Mouse (Mus musculus) common myeloid progenitor, adult 5-6 weeks (primary cell): Measurements from ENCODE around the gene Tekt5. TPM values are rescaled to one million over a fixed set of nuclear protein-coding genes. Genes with fewer than 3 reads are reported as not detected.

ENCODE experiments used
- ATAC-seq: replicated peaks from 2 replicates; pipeline ENCODE4 v1.8.0; 2016; ENCODE audit warnings: low read depth, mild to moderate bottlenecking, moderate TSS enrichment, inconsistent platforms; ENCODE audit not compliant: poor library complexity, severe bottlenecking
- total RNA-seq: library from RNA; stranded (forward); fragments of 200-1000, 187-1606 nt; gene quantifications from 2 replicates; pipeline ENCODE4 v1.2.3, GENCODE M21; 2017

The Tekt5 gene
- total RNA-seq, 1 experiment from 2014 or later = not detected

DNA sequence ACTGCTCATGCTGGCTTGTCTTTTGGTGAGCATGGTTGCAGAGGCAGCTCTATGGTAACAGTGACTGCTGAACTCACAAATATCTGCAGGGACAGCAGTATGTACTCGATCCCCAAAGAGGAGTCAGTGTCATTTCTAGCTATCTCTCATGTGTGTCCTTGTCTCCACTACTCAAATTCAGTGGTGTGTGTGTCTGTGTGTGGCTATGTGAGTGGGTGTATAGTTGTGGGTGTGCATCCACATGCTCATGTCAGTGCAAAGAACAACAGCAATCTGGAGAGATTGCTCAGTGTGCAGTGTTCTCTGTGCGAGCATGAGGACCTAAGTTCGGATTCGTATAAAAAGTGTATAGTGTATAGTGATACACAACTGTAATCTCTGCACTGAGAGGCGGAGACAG is 56.7 kb downstream of the Tekt5 start:
- no peak for ATAC-seq

DNA sequence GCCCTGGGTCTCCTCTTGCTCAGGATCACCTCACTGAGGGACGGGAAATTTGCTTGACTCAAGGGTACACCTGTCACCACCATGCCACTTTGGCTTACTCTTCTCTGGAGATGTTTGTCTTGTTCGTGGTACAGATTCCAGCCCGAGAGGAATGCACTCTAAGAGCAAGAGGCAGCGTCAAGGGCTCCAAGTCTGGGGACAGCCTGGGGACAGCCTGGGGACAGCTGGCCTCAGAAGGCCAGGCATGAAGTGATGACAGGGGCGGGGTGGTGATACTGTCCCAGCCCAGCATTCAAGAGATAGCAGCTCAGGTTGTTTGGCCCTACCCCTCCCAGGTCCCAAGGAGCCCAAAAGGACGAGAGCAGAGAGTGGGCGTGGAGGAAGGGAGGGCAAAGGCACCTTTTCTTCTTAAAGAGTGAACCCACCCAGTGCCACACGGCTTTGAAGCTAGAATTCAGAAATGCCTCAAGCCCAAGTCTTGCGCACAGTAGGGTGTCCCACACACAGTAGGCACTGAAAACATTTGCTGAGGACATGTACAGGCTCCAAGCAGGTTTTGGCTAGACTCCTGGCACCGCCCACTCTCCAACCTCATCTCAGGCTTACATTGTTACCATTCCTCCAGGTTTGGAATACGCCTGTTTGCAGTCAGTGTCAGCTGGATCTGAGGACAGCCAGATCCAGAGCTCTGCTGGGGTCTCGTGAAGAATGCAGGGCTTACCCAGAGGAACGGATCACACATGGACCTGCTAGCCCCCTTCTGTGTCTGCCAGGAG is 57.7 kb downstream of the Tekt5 start:
- no peak for ATAC-seq

DNA sequence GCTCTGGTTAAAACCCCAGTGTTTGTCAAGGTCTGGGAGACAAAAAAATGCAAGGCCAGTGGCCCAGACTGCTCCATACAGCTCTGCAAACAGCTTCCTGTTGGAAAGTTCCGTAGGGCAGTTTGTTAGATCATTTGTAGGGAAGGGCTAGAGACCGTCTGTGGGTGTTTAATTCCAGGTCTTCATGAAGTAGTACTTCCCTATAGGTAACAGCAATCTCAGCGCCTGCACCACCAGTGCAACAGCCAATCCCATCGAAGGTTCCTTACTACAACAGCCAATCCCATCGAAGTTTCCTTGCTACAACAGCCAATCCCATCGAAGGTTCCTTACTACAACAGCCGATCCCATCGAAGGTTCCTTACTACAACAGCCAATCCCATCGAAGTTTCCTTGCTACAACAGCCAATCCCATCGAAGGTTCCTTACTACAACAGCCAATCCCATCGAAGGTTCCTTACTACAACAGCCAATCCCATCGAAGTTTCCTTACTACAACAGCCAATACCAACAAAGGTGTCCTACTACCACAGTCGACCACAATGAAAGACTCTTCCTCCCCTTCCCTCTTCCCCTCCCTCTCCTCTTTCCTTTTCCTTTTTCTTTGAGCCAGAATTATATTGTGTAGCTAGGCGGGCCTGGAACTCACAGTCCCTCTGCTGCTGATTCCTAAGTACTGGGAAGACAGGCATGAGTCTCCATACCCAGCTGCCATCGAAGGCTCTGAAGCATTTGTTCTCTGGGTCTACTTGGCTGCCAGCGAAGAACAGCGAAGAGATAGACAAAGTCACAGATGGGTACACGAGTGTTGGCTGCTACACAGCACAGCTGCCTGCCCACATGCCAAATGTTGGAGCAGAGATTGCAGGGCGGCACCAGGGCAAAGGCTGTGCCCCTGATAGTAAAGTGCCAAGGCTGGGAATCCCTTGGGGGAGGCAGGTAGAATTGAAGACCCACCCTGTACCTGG is 58.6 kb downstream of the Tekt5 start:
- ATAC-seq = no peak

DNA sequence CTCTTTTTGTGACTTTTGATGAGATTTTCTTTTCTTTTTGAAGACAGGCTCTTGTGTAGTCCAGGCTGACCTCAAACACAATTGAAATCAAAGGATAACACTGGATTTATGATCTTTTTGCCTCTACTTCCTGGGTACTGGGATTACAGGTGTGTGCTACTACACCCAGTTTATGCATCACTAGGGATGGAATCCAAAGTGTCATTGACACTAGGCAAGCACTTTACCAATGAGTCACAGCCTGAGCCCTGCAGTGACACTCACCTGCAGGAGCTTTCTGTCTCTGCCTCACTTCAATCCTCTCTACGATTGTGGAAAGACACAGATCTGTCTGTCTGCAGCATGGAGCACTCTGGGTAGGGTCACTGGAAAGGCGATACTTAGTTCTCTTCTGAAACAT is 59.3 kb downstream of the Tekt5 start:
- ATAC-seq = no peak

DNA sequence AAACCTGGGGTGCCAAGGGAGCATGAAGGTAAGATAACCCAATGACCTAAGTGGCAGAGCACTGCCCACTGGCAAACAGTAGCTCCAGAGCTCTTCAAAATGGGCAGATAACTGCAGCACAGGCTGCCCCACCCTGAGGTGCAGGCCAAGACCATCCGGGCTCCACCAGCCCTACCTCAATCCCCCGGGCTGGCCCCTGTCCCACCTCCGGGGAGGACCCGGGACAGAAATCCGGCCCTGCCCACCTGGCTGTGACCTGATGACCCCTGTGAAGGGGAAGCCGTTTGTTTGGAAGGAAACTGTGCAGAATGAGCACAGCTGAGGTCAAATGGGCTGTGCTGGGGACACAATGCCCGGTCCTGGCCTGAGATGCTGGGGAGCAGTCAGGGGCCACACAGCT is 62.6 kb downstream of the Tekt5 start:
- no peak for ATAC-seq

DNA sequence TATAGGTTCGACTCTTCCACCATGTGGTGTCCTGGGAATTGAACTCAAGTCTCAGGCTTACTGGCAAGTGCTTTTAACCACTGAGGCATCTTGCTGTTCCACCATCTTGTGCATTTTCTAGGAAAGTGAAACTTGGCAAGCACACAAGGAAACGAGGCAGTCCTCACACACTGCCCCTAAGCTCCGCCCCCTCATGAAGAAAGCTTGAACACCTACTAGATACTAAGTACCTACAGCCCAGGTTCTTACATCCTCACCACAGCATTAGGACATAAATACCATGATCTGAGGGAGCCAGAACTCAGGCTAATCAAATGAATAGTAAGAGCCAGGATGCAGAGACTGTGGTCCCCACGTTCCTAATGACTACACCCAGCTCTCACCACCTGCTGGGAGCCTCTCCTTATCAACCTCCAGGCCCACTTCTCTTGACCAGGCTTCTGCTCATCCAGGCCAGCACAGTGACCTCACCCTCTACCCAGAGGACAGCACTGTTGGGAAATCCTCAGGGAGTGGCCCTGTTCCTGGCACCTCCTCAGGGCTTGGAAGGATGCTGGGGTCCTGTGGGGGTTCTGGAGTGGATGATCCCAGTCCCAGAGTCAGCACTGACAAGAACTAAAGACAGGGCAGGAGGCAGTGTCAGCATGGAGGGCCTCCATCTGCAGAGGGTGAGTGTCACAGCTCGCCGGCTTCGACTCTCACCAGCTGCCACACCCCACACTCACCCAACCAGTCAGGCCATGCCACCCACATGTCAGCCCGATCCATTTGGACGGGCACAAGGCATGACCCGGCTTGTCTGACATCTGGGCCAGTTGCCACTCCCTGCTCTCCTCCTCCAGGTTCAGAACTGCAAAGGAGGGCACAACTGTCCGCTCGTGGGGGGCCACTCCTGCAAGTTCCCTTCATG is 64.4 kb downstream of the Tekt5 start:
- no peak for ATAC-seq

DNA sequence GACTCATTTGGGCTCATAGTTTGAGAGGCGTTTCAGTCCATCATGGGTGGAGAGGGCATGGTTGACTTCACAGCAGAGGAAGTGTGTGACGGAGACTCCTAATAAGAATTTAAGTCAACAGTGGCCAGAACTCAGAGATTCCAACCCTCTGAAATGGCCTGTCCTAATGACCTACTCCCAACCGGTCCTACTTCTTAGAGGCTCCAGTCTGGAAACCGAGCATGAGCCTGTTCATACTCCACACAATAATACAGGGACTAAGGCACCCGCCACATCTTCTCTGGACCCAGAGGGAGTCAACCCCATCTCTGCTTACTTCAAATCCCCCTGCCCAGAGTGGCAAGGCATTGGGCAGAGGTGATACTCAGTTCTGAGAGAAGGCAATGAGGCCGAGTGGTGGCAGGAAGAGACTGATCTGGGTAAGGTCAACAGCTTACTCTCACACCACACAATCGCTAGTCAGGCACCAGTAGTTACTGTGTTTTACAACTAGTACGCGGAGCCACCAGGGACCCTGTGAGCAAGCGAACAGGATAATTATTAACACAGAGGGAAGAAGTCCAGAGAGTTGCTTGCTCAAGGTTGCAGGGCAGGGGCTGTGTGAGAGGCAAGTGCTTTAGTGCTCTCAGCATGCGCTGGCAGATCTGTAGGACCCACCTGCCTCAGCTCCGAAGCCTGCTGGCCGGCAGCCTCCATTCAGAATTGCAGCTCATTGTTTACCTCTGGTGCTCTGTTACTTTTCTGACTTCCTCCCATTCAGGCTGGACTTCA is 67.5 kb downstream of the Tekt5 start:
- no peak for ATAC-seq

DNA sequence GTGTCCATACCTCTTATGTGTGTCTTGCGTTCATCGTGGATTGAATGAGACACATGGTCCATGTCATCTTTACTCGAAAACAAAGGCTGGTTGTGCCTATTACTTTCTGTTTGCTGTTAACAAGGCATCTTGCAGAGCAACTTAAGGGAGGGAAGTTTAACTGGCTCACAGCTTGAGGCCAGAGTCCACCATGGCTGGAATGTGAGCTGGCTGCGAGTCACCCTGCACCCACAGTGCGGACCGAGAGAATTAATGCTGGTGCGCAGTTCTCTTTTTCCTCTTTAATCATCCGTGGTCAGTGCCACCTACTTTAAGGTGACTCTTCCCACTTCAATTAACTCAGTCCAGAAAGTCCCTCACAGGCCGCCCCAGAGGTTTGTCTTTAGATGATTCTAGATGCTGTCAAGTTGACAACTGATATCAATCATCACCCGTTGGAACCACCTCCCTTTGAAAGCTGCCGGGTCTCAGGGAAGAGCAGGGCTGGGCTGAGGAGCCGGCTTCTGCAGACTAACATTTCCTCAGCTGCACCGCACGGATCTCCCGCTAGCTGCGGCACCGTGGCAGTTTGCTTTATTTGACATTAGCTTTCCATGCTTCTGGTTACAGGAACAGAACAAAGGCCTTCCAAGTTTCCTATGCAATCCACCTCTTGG is 75.2 kb downstream of the Tekt5 start:
- no peak for ATAC-seq

DNA sequence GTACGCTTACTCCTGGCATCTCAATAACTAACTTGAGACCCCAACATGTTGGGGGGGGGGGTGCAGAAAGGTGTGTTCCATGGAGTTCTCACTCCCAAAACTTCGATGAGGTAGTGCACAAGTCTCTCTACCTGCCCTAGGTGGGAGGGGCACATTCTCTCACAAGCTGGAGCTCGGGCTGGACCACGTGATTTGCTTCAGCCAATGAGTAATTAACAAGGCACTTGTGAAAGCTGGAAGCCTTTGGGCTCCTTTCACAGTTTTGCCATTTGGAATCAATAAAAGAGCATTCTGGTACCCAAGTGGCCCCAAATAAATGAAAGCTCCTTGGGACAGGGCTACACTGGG is 78.1 kb downstream of the Tekt5 start:
- no peak for ATAC-seq

DNA sequence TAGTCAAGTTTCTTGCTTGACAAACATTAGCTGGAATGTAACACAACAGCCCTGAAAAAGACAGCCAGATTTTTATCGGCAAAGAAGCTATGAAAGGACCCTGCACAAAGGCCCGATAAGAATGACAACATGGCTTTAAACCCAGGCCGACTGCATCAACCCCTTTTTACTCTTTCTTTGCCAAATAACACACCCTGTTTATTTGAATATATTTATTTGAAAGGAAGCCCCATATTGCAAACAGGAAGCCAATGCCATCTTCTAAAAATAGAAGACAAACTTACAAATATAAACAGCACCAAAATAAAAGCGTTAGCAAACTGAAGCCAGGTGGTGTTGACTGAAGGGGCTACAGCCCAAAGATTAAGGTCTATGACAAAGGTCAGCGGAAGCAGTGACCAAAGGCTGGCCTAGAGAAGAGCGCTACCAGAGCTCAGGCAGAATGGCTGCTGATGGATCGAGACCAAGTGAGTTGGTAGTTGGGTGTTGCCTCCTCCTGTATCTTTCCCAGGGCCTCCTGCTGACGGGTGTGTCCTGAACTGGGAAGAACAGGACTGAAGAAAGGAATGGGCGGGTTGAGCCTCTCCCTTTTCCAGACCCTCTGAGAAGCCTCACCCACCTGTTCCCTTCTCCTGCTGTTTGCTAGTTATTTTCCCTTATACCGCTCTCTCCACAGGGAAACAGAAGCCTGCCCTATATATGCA is 78.6 kb downstream of the Tekt5 start:
- no peak for ATAC-seq

DNA sequence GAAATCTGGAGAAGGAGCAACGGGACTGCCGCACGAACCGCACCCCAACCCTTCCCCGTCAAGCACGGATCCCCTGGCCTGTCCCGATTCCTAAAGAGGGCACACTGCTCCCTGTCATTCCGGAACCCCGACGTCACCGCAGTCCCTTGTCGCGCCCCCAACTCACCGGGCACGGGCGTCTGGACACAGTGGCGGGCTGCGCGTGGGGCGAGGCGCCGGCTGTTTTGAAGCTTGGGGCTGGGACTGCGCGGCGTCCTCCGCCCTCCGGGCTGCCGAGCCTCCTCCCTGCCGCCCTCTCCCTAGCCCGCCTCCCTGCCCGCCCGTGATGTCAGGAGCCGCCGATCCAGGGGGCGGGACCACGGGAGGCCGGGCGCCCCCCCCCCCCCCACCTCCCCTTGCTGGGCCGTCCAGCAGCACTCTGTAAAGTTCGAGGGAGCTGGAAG is 81.6 kb downstream of the Tekt5 start, which contains the start of gene Emp2:
Gene Emp2, minus strand, starts transcription at position 323 of the 443 bp plus-strand sequence.
- ATAC-seq = peak; percentile 67

DNA sequence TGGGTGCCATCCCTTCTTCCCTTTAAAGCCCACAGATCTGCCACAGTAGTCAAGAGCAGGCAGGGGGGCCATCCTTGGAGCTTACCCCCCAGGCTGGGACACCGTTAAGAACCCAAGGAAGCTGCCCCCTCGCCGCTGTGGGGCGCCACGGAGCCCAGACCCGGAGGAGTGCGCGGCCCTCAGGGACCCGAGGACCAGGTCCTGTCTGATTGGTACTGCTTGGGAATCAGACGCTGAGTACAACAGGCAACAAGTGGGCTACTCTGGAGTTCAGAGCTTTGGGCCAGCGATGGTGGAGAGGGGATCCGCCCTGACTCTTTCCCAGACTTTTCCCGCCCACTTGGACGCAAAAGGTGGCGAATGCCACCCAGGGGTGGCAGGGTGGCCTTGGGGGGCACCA is 82.1 kb downstream of the Tekt5 start:
- ATAC-seq = peak; percentile 27; the same call in 1 of the 2 replicates

DNA sequence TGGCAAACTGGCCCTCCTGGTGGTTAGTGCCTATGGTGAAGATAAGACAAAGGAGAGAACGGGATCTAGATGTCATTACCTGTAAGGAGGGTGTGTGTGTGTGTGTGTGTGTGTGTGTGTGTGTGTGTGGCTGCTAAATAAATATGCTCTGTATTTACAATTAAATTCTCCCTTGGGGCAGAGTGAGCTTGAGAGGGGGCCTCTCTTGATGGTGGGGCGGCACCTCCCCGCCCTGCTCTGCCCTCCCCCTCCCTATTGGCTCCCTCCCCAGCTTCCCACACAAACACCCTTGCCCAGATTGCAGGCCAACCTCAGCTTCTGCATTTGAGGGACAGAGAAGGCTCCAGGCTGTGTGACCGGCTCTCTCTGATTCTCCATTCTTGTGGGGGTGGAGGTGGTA is 83.3 kb downstream of the Tekt5 start:
- peak; percentile 36; the same call in 1 of the 2 replicates for ATAC-seq

DNA sequence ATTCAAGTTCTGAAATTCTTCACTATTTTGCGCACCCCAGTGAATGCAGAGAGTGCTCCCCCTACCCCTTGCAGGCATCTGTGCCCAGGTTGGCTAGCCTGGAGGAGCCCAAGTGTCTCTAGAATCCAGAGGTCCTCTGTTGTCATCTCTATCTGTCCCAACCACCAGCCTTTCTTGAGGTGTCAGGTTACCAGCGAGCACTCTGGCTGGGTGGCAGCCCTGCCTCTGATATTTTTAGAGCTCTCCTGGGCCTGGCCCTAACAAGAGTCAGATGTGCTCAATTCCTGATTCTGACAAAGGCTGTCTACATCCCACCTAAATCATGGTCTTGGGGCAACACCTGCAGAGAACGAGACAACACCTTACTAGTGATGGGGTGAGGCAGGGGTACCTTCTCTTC is 84.2 kb downstream of the Tekt5 start:
- no peak for ATAC-seq

DNA sequence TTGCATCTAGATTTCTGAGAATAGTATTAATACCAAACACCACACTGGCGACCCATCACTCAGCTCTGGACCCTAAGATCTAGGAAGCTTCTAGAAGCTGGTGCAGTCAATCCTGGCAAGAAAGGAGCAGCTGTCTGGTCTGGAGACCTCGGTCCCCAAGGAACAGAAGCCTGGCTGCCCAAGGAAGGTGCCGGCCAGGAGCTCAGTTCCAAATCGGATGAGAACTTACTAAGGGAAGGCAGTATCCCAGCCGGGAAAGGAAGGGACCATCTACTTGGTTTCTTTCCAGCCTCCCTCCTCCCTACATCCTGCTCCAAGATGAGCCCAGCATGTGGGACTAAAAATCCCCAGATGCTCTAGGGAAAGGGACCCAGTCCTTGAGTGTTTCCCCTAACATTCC is 84.8 kb downstream of the Tekt5 start:
- no peak for ATAC-seq
